Comparison of ENCODE assay signal across 8 mouse cellular contexts in genomic region chr11:3126478-3127302, GRCm38 (mm10).
A peak's percentile ranks its signal among the peaks of the same experiment; 100 is the strongest.
DNase-seq lines count a peak whose midpoint lies in the region; ATAC-seq and TF ChIP-seq lines count a peak whose summit lies in the region.
"Not testable (repeated sequence)": the region's sequence is repeated elsewhere in the genome, so short reads cannot be mapped to it uniquely, and the experiment has no call there.

No protein-coding gene starts in this region.

- 78% methylated on average over 6 of the region's 6 CpGs for WGBS in hindbrain, embryonic 12.5 days
- WGBS in liver, embryonic 12.5 days (ENCODE audit: insufficient replicate concordance): 62% methylated on average over 6 of the region's 6 CpGs
- WGBS in midbrain, postnatal 0 days: 79% methylated on average over 6 of the region's 6 CpGs

- peak; percentile 79 to 91 for DNase-seq in cerebellum, postnatal 25 days
- DNase-seq in gastrocnemius, adult 8-10 months (ENCODE audit: low spot score in 2 of 2): peak; percentile 94 to 97
- peak; percentile 98 for DNase-seq in layer of hippocampus, adult 18-20 months (ENCODE audit: low spot score in 2 of 2)
- not testable (repeated sequence) for DNase-seq in midbrain, postnatal 0 days (ENCODE audit: low spot score)
- DNase-seq in splenic B cell, adult 2 months (ENCODE audit: low read depth, low spot score): peak; percentile 44

- ATAC-seq in hindbrain, embryonic 12.5 days (ENCODE audit: low FRiP score): peak; percentile 29
- ATAC-seq in liver, embryonic 12.5 days: peak; percentile 14
- ATAC-seq in midbrain, postnatal 0 days (ENCODE audit: low FRiP score): peak; percentile 14; the same call in 1 of the 2 replicates

- not testable (repeated sequence) for H3K9me3 ChIP-seq in E14TG2a.4 (ENCODE audit: low read length); liver, embryonic 12.5 days (replicated peaks)
- H3K9me3 ChIP-seq in hindbrain, embryonic 12.5 days (replicated peaks): peaks cover 15% of the 10 kb centered on the region
- H3K9me3 ChIP-seq in midbrain, postnatal 0 days (ENCODE audit: low read length): peaks cover 15% of the 10 kb centered on the region; the same call in 1 of the 2 replicates

- not testable (repeated sequence) for TF ChIP-seq CTCF in E14TG2a.4 (conservative IDR thresholded peaks at IDR 0.05; ENCODE audit: low read length); midbrain, postnatal 0 days (IDR thresholded peaks at IDR 0.05)

- not testable (repeated sequence) for H3K27me3 ChIP-seq in E14TG2a.4 (ENCODE audit: insufficient read depth, low read length); hindbrain, embryonic 12.5 days; liver, embryonic 12.5 days (replicated peaks); midbrain, postnatal 0 days (ENCODE audit: insufficient read depth, low read length); splenic B cell, adult 2 months (ENCODE audit: control insufficient read depth, insufficient read depth, low read length, poor library complexity, severe bottlenecking)

- H3K4me3 ChIP-seq in E14TG2a.4 (replicated peaks; ENCODE audit: low read length): peak overlapping the region; percentile 7
- H3K4me3 ChIP-seq in hindbrain, embryonic 12.5 days; liver, embryonic 12.5 days; midbrain, postnatal 0 days (ENCODE audit: low read depth, low read length): not testable (repeated sequence)

- not testable (repeated sequence) for H3K27ac ChIP-seq in hindbrain, embryonic 12.5 days; liver, embryonic 12.5 days; midbrain, postnatal 0 days (ENCODE audit: low read depth, low read length)

- not testable (repeated sequence) for H3K4me2 ChIP-seq in hindbrain, embryonic 12.5 days (replicated peaks); liver, embryonic 12.5 days; midbrain, postnatal 0 days (ENCODE audit: low read depth, low read length, poor library complexity, severe bottlenecking)

- H3K4me1 ChIP-seq in E14TG2a.4 (replicated peaks; ENCODE audit: low read depth, low read length): peaks cover 12% of the 10 kb centered on the region
- H3K4me1 ChIP-seq in hindbrain, embryonic 12.5 days; midbrain, postnatal 0 days (ENCODE audit: insufficient read depth, low read length): not testable (repeated sequence)
- peaks cover 10% of the 10 kb centered on the region; the same call in 1 of the 2 replicates for H3K4me1 ChIP-seq in liver, embryonic 12.5 days

- peaks cover 12% of the 10 kb centered on the region for H3K36me3 ChIP-seq in E14TG2a.4 (ENCODE audit: insufficient read depth, low read length)
- H3K36me3 ChIP-seq in hindbrain, embryonic 12.5 days; liver, embryonic 12.5 days; midbrain, postnatal 0 days (ENCODE audit: insufficient read depth, low read length); splenic B cell, adult 2 months (ENCODE audit: control insufficient read depth, insufficient read depth, low read length, poor library complexity, severe bottlenecking): not testable (repeated sequence)

- H3K9ac ChIP-seq in hindbrain, embryonic 12.5 days; liver, embryonic 12.5 days; midbrain, postnatal 0 days (replicated peaks; ENCODE audit: low read length, poor library complexity, severe bottlenecking): not testable (repeated sequence)
